Mouse (Mus musculus): ENCODE results near the gene Olfr1490. TPM values are rescaled to one million over a fixed set of nuclear protein-coding genes. Genes with fewer than 3 reads are reported as not detected.
"Not testable (repeated sequence)": the region's sequence is repeated elsewhere in the genome, so short reads cannot be mapped to it uniquely, and the experiment has no call there.

Gene Olfr1490
- polyA plus RNA-seq (2012; rRNA removed) = not detected in 2 replicates
- not detected in 2 replicates for polyA plus RNA-seq (2014; fragmentation: Nextera tagmentation; extraction: Ambion mirVana)

DNA sequence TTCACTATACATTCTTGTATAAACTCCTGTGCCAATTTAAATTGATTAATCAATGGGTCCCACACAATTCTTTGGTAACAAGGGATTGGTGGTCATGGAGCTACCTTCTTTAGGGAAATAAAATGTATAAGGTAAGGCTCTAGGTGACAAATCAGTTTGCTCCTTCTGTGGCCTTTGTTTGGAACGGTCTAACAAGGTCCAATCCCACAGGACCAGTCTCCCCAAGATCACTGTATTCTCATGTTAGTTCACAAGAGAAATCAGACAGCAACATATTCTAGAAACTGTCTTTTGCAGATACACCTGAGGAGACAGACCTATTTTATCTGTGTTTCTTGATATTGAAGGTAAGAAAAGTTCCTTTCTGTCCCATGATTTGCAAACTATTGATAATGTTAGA lies at the start of gene Olfr1490:
TSS of gene Olfr1490 (plus strand) at position 301 of the 400 bp plus-strand sequence.
- H3K27me3 ChIP-seq (ENCODE audit: control insufficient read depth, insufficient read depth, low read length) = no peaks in the 10 kb centered on the region
- no peaks in the 10 kb centered on the region for H3K36me3 ChIP-seq (replicated peaks; ENCODE audit: control insufficient read depth, insufficient read depth, low read depth)
- H3K9ac ChIP-seq (replicated peaks) = no peak within 1 kb of the TSS
- no peak within 1 kb of the TSS for H3K27ac ChIP-seq
- ATAC-seq (ENCODE audit: insufficient read depth) (no peak), DNase-seq (ENCODE audit: low read depth in 3 of 3, low spot score in 3 of 3) (no peak)
- TF ChIP-seq CTCF (IDR thresholded peaks at IDR 0.05; ENCODE audit: low read depth) (no peak), EP300 (IDR thresholded peaks at IDR 0.05; ENCODE audit: low read depth) (no peak)
- no peak within 1 kb of the TSS for H3K4me2 ChIP-seq (ENCODE audit: low read depth)
- WGBS (ENCODE audit: insufficient replicate concordance) = 37% methylated on average over 1 of the region's 1 CpGs
- no peak within 1 kb of the TSS for H3K4me3 ChIP-seq (ENCODE audit: insufficient read depth in 1 of 2, low read depth in 2 of 2, low read length in 2 of 2)
- no peaks in the 10 kb centered on the region for H3K4me1 ChIP-seq (replicated peaks; ENCODE audit: control insufficient read depth in 2 of 2, insufficient read depth in 2 of 2, low read length in 1 of 2)
- H3K9me3 ChIP-seq (ENCODE audit: control insufficient read depth, low read length) = no peaks in the 10 kb centered on the region

DNA sequence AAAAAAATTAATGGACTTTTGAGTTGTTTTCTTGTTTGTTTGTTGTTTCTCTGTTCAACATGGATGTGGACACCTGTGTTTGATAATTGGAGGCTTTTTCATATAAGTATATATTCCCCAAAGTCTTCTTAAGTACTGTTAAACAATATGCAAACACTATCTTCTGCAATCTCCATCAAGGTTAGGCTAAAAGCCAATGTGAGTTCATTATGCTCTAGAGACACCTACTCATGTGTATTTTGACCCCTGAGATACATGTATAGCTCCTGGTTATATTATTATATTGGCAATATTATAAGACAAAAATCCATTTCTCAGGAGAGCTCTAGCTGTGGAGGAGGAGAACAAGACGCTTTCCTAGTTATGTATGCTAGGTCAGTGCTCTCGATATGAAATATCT lies 33.8 kb upstream of the Olfr1490 start, which contains the start of gene Olfr1487:
TSS of gene Olfr1487 (plus strand) at position 301 of the 400 bp plus-strand sequence.
- 59% methylated on average over 2 of the region's 2 CpGs for WGBS (ENCODE audit: insufficient replicate concordance)
- not testable (repeated sequence) for H3K36me3 ChIP-seq (replicated peaks; ENCODE audit: control insufficient read depth, insufficient read depth, low read depth); DNase-seq (ENCODE audit: low read depth in 3 of 3, low spot score in 3 of 3); H3K4me1 ChIP-seq (replicated peaks; ENCODE audit: control insufficient read depth in 2 of 2, insufficient read depth in 2 of 2, low read length in 1 of 2); H3K4me3 ChIP-seq (ENCODE audit: insufficient read depth in 1 of 2, low read depth in 2 of 2, low read length in 2 of 2); H3K9ac ChIP-seq (replicated peaks); H3K27me3 ChIP-seq (ENCODE audit: control insufficient read depth, insufficient read depth, low read length); H3K9me3 ChIP-seq (ENCODE audit: control insufficient read depth, low read length); ATAC-seq (ENCODE audit: insufficient read depth); H3K27ac ChIP-seq; H3K4me2 ChIP-seq (ENCODE audit: low read depth)

DNA sequence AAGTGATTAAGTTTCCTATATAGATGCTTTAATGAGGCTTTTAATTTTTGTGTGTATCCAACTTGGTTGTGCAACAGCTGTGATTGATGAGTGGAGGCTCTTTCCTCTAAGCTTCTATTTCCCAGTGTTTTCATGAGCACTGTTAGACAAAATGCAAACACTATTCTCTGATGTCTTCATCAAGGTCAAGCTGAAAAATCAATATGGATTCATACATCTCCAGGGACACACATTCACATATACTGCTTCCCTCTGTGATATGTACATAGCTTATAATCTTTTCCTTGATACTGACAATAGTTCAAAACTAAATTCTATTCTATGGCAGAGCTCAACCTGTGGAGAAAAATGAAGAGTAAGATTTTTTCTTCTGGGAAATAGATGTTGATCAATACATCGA lies 19.6 kb upstream of the Olfr1490 start, which contains the start of gene Olfr1489:
TSS of gene Olfr1489 (plus strand) at position 301 of the 400 bp plus-strand sequence.
- no peak for TF ChIP-seq EP300 (IDR thresholded peaks at IDR 0.05; ENCODE audit: low read depth)
- TF ChIP-seq CTCF (IDR thresholded peaks at IDR 0.05; ENCODE audit: low read depth) = no peak
- no peak for DNase-seq (ENCODE audit: low read depth in 3 of 3, low spot score in 3 of 3)

GRCm38 (mm10) chr19:13696968-13697367 lies 46.1 kb downstream of the Olfr1490 start, which contains the start of gene Olfr1491:
Olfr1491 (plus strand) TSS chr19:13697268.
- no peak for TF ChIP-seq CTCF (IDR thresholded peaks at IDR 0.05; ENCODE audit: low read depth)
- no peak for TF ChIP-seq EP300 (IDR thresholded peaks at IDR 0.05; ENCODE audit: low read depth)
- Histone ChIP-seq H3K27ac (no peak within 1 kb of the TSS), H3K9me3 (ENCODE audit: control insufficient read depth, low read length) (no peaks in the 10 kb centered on the region), H3K4me3 (ENCODE audit: insufficient read depth in 1 of 2, low read depth in 2 of 2, low read length in 2 of 2) (no peak within 1 kb of the TSS), H3K4me2 (ENCODE audit: low read depth) (no peak within 1 kb of the TSS), H3K4me1 (replicated peaks; ENCODE audit: control insufficient read depth in 2 of 2, insufficient read depth in 2 of 2, low read length in 1 of 2) (no peaks in the 10 kb centered on the region), H3K9ac (replicated peaks) (no peak within 1 kb of the TSS), H3K27me3 (ENCODE audit: control insufficient read depth, insufficient read depth, low read length) (no peaks in the 10 kb centered on the region), H3K36me3 (replicated peaks; ENCODE audit: control insufficient read depth, insufficient read depth, low read depth) (no peaks in the 10 kb centered on the region)
- 44% methylated on average over 3 of the region's 3 CpGs for WGBS (ENCODE audit: insufficient replicate concordance)
- ATAC-seq (ENCODE audit: insufficient read depth) (no peak), DNase-seq (ENCODE audit: low read depth in 3 of 3, low spot score in 3 of 3) (no peak)

More for the DNA sequence above, 19.6 kb upstream of the Olfr1490 start, which contains the start of gene Olfr1489:
- H3K36me3 ChIP-seq (replicated peaks; ENCODE audit: control insufficient read depth, insufficient read depth, low read depth) = no peaks in the 10 kb centered on the region
- H3K27ac ChIP-seq = no peak within 1 kb of the TSS
- WGBS (ENCODE audit: insufficient replicate concordance) = 58% methylated on average over 1 of the region's 1 CpGs
- H3K9ac ChIP-seq (replicated peaks) = no peak within 1 kb of the TSS
- no peaks in the 10 kb centered on the region for H3K4me1 ChIP-seq (replicated peaks; ENCODE audit: control insufficient read depth in 2 of 2, insufficient read depth in 2 of 2, low read length in 1 of 2)
- H3K4me3 ChIP-seq (ENCODE audit: insufficient read depth in 1 of 2, low read depth in 2 of 2, low read length in 2 of 2) = no peak within 1 kb of the TSS
- H3K9me3 ChIP-seq (ENCODE audit: control insufficient read depth, low read length) = no peaks in the 10 kb centered on the region
- no peak for ATAC-seq (ENCODE audit: insufficient read depth)
- no peaks in the 10 kb centered on the region for H3K27me3 ChIP-seq (ENCODE audit: control insufficient read depth, insufficient read depth, low read length)
- H3K4me2 ChIP-seq (ENCODE audit: low read depth) = no peak within 1 kb of the TSS

Small RNAs within 50 kb of the gene (microRNA-seq; reads per million reads assigned to microRNA genes)
- gene Gm23931 = not detected

Other genes starting within 250 kb of the Olfr1490 start
- gene Olfr1469, start 243.2 kb upstream of the Olfr1490 start, polyA plus RNA-seq (2012; rRNA removed) = not detected in 2 replicates
- not detected in 2 replicates for gene Olfr1469, start 243.2 kb upstream of the Olfr1490 start, polyA plus RNA-seq (2014; fragmentation: Nextera tagmentation; extraction: Ambion mirVana)
- not detected in 2 replicates for gene Olfr1471, start 207.7 kb upstream of the Olfr1490 start, polyA plus RNA-seq (2012; rRNA removed)
- not detected in 2 replicates for gene Olfr1471, start 207.7 kb upstream of the Olfr1490 start, polyA plus RNA-seq (2014; fragmentation: Nextera tagmentation; extraction: Ambion mirVana)
- gene Olfr1472, start 195.0 kb upstream of the Olfr1490 start, polyA plus RNA-seq (2012; rRNA removed) = not detected in 2 replicates
- not detected in 2 replicates for gene Olfr1472, start 195.0 kb upstream of the Olfr1490 start, polyA plus RNA-seq (2014; fragmentation: Nextera tagmentation; extraction: Ambion mirVana)
- gene Olfr1474, start 181.5 kb upstream of the Olfr1490 start, polyA plus RNA-seq (2012; rRNA removed) = not detected in 2 replicates
- not detected in 2 replicates for gene Olfr1474, start 181.5 kb upstream of the Olfr1490 start, polyA plus RNA-seq (2014; fragmentation: Nextera tagmentation; extraction: Ambion mirVana)
- gene Olfr1475, start 170.9 kb upstream of the Olfr1490 start, polyA plus RNA-seq (2012; rRNA removed) = not detected in 2 replicates
- gene Olfr1475, start 170.9 kb upstream of the Olfr1490 start, polyA plus RNA-seq (2014; fragmentation: Nextera tagmentation; extraction: Ambion mirVana) = not detected in 2 replicates
- gene Olfr1477, start 150.5 kb upstream of the Olfr1490 start, polyA plus RNA-seq (2012; rRNA removed) = not detected in 2 replicates
- not detected in 2 replicates for gene Olfr1477, start 150.5 kb upstream of the Olfr1490 start, polyA plus RNA-seq (2014; fragmentation: Nextera tagmentation; extraction: Ambion mirVana)
- gene Olfr1480, start 123.2 kb upstream of the Olfr1490 start, polyA plus RNA-seq (2012; rRNA removed) = not detected in 2 replicates
- gene Olfr1480, start 123.2 kb upstream of the Olfr1490 start, polyA plus RNA-seq (2014; fragmentation: Nextera tagmentation; extraction: Ambion mirVana) = not detected in 2 replicates
- gene Olfr1484, start 67.6 kb upstream of the Olfr1490 start, polyA plus RNA-seq (2012; rRNA removed) = not detected in 2 replicates
- not detected in 2 replicates for gene Olfr1484, start 67.6 kb upstream of the Olfr1490 start, polyA plus RNA-seq (2014; fragmentation: Nextera tagmentation; extraction: Ambion mirVana)
- gene Olfr1487, start 33.7 kb upstream of the Olfr1490 start, polyA plus RNA-seq (2012; rRNA removed) = not detected in 2 replicates
- not detected in 2 replicates for gene Olfr1487, start 33.7 kb upstream of the Olfr1490 start, polyA plus RNA-seq (2014; fragmentation: Nextera tagmentation; extraction: Ambion mirVana)
- gene Olfr1489, start 19.5 kb upstream of the Olfr1490 start, polyA plus RNA-seq (2012; rRNA removed) = not detected in 2 replicates
- gene Olfr1489, start 19.5 kb upstream of the Olfr1490 start, polyA plus RNA-seq (2014; fragmentation: Nextera tagmentation; extraction: Ambion mirVana) = not detected in 2 replicates
- not detected in 2 replicates for gene Olfr1491, start 46.2 kb downstream of the Olfr1490 start, polyA plus RNA-seq (2012; rRNA removed)
- gene Olfr1491, start 46.2 kb downstream of the Olfr1490 start, polyA plus RNA-seq (2014; fragmentation: Nextera tagmentation; extraction: Ambion mirVana) = not detected in 2 replicates
- gene Olfr1493-ps1, start 72.2 kb downstream of the Olfr1490 start, polyA plus RNA-seq (2012; rRNA removed) = not detected in 2 replicates
- not detected in 2 replicates for gene Olfr1493-ps1, start 72.2 kb downstream of the Olfr1490 start, polyA plus RNA-seq (2014; fragmentation: Nextera tagmentation; extraction: Ambion mirVana)
- gene Olfr1494, start 88.6 kb downstream of the Olfr1490 start, polyA plus RNA-seq (2012; rRNA removed) = not detected in 2 replicates
- not detected in 2 replicates for gene Olfr1494, start 88.6 kb downstream of the Olfr1490 start, polyA plus RNA-seq (2014; fragmentation: Nextera tagmentation; extraction: Ambion mirVana)
- not detected in 2 replicates for gene Olfr1495, start 113.5 kb downstream of the Olfr1490 start, polyA plus RNA-seq (2012; rRNA removed)
- gene Olfr1495, start 113.5 kb downstream of the Olfr1490 start, polyA plus RNA-seq (2014; fragmentation: Nextera tagmentation; extraction: Ambion mirVana) = not detected in 2 replicates
- gene Olfr1496, start 126.8 kb downstream of the Olfr1490 start, polyA plus RNA-seq (2012; rRNA removed) = not detected in 2 replicates
- gene Olfr1496, start 126.8 kb downstream of the Olfr1490 start, polyA plus RNA-seq (2014; fragmentation: Nextera tagmentation; extraction: Ambion mirVana) = not detected in 2 replicates
- not detected in 2 replicates for gene Olfr1497, start 147.1 kb downstream of the Olfr1490 start, polyA plus RNA-seq (2012; rRNA removed)
- gene Olfr1497, start 147.1 kb downstream of the Olfr1490 start, polyA plus RNA-seq (2014; fragmentation: Nextera tagmentation; extraction: Ambion mirVana) = not detected in 2 replicates
- gene Olfr1499, start 168.4 kb downstream of the Olfr1490 start, polyA plus RNA-seq (2012; rRNA removed) = not detected in 2 replicates
- gene Olfr1499, start 168.4 kb downstream of the Olfr1490 start, polyA plus RNA-seq (2014; fragmentation: Nextera tagmentation; extraction: Ambion mirVana) = not detected in 2 replicates
- not detected in 2 replicates for gene Olfr1500, start 179.4 kb downstream of the Olfr1490 start, polyA plus RNA-seq (2012; rRNA removed)
- not detected in 2 replicates for gene Olfr1500, start 179.4 kb downstream of the Olfr1490 start, polyA plus RNA-seq (2014; fragmentation: Nextera tagmentation; extraction: Ambion mirVana)
- not detected in 2 replicates for gene Olfr1501, start 199.6 kb downstream of the Olfr1490 start, polyA plus RNA-seq (2012; rRNA removed)
- not detected in 2 replicates for gene Olfr1501, start 199.6 kb downstream of the Olfr1490 start, polyA plus RNA-seq (2014; fragmentation: Nextera tagmentation; extraction: Ambion mirVana)
- not detected in 2 replicates for gene Olfr1502, start 210.7 kb downstream of the Olfr1490 start, polyA plus RNA-seq (2012; rRNA removed)
- not detected in 2 replicates for gene Olfr1502, start 210.7 kb downstream of the Olfr1490 start, polyA plus RNA-seq (2014; fragmentation: Nextera tagmentation; extraction: Ambion mirVana)
- not detected in 2 replicates for gene Olfr1504, start 246.8 kb downstream of the Olfr1490 start, polyA plus RNA-seq (2012; rRNA removed)
- gene Olfr1504, start 246.8 kb downstream of the Olfr1490 start, polyA plus RNA-seq (2014; fragmentation: Nextera tagmentation; extraction: Ambion mirVana) = not detected in 2 replicates

All from liver, embryonic 14.5 days (tissue).